Mouse (Mus musculus) cerebellum, postnatal 4 days (tissue): ENCODE measurements at regions not wholly inside any gene's neighbourhood (a gene's known extent, or its start where the extent isn't known, plus 50 kb on each side); places are given as distances from the start of the nearest gene placed in this dataset.
"Not testable (repeated sequence)": the region's sequence is repeated elsewhere in the genome, so short reads cannot be mapped to it uniquely, and the experiment has no call there.

Source experiments
- DNase-seq, 2 experiments: peaks; one replicate each; pipeline ENCODE4 v3.0.0; 2022; ENCODE audit warnings: low spot score in 2 of 2, mixed read lengths in 1 of 2

DNA sequence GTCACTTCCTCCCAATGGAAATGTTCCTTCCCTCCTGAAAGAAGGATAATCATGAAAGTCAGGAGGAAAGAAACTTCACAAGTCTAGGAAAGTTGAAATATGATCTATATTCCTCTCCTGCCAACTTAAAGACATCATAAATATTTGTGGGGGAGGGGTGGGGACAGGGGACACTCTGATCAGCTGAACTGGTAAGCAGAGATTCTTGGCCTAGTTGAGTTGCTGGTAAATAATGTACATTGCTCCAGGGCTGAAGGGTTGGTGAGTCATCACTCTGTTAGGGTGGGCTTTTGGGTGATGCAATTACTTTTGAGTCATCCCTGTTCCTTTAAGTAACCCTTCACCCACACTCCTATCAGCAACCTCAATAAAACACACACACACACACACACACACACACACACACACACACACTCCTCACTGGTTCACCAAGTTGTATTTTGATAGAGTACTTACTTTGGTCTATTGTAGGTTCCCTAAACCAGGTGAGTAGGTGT is 56.0 kb downstream of the Ccdc71l start:
- DNase-seq = no peak

DNA sequence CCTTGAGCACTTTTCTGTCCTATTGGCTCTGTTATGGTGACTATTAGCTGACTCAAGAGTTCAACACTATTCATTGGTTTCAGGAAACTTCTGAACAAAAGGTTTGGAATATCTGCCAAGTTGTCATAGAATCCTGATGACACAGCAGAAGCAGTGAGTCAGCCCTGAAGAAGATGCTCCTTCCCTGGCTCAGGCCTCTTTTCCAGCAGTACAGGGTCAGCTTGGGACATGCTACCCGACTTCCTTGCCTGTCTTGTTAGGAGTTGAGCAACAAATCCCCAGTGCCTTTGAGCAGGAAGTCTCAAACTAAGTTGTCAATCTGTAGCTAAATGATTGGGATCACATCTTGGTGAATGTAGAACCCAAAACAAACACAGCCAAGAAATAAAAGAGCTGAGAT is 56.6 kb downstream of the Ccdc71l start:
- DNase-seq = no peak

GRCm38 (mm10) chr12:32438209-32438608 is 59.7 kb downstream of the Ccdc71l start:
- no peak for DNase-seq

GRCm38 (mm10) chr12:32444770-32445169 is 66.3 kb downstream of the Ccdc71l start:
- DNase-seq = no peak

DNA sequence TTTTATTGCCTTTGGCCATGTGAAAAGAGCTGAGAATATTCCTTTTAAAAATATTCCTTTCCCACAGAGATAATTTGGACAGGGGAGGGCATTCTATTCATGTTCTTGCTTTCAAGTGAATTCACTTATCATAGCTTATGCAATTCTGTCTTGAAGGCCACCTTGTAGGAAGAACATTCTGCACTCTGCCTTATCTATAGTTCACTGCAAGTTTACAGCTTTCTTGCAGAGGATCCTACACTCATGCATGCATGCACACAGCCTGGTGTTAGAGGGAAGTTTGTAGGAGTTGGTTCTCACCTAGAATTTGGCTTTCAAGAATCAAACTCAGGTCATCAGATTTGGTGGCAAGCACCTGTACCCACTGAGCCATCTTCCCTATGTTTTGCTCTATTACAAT is 67.4 kb downstream of the Ccdc71l start:
- DNase-seq = no peak

DNA sequence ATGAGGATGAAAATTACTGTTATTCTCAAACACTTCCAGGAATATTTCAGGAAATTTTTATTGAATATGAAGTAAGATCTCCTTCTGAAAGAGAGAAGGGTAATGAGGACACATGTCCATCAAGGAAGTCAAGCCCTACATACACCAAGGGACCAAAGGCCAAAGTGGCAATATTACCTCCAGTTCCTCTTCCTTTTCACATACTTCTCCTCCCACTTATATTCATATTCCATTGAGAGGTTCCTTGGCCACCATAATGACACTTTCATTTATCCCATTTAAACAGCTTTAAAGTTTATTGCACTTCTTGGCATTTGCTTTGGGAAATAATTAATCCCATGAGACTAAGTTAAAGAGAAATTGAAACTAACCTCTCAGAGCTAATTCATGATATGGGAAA is 70.9 kb downstream of the Ccdc71l start:
- DNase-seq = no peak

DNA sequence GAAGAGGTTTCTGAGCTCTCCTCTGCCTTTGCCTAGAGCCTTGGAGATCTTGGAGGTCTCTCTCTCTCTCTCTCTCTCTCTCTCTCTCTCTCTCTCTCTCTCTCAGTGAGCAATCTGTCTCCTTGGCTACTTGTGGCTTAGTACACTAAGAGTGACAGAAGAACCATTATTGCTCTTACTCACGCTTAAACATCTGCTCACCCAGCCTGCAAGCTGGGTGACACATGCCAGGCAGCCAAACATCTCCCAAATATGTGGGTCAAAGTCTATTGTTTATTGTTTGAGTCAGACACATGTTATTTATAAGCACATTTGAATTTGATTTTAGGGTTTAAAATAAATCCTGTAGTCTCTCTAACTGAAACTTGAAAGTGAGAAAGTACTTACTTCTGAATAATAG is 72.7 kb downstream of the Ccdc71l start:
- no peak for DNase-seq

DNA sequence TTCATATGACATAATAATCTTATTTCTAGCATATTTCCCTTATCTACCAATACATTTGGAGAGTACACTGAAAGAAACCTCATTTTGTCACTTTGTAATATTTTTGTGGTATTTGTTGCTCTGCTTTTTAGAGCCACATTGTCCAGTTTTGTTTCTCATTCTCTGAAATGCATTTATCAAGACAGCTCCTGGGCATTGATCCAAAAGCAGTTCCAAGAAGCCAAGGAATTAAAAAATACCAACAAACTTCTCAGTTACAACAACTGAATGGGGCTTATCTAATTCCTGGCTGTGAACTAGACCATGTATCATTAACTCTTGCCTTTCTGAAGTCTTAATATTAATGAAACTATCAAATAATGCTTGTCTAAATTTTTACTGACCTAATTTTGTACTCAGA is 76.3 kb downstream of the Ccdc71l start:
- DNase-seq = no peak

- not testable (repeated sequence) for DNase-seq
These were observed 76.7 kb downstream of the Ccdc71l start for GRCm38 (mm10) chr12:32455231-32455630.

DNA sequence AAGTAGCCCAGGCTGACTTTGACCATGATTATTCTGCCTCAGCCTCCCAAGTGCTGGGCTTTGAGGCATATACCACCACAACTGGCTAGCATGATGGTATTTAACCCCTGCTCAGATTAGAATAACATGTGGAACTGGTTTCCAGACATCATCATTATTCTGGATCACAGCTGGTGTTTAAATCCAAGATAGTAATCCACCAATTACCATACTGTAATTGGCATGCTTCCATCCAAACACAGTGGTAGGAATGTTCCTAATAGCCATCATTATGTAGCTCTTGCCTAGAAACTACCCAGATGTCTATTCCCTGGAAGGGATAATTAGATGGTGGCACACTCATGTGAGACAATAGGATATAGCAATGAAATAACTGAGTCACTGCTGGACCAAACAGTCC is 77.4 kb downstream of the Ccdc71l start:
- DNase-seq = no peak

- DNase-seq = no peak
These were observed 78.3 kb downstream of the Ccdc71l start for GRCm38 (mm10) chr12:32456796-32457195.

DNA sequence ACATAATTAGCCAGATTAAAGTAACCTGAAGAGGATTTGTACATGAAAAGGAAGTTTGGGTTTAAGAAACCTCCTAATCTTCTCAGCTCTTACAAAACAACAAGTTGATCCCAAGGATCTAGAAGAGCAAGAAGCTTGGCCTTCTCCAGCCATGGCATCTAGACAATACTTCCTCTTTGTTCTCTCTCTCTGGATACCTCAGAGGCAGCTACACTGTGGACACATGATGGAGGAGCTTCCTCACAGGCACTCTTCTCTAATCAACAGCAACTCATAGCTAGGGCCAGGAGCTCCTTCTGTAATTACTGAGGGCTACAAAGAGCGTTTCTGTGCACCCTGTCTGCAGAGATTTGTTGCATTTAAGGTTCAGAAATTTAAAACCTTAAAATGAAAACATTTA is 79.9 kb downstream of the Ccdc71l start:
- DNase-seq = no peak

GRCm38 (mm10) chr12:32460330-32460998 is 82.0 kb downstream of the Ccdc71l start:
- DNase-seq = no peak

- DNase-seq = peak in 1 of 2 experiments; percentile 4
These were observed 86.9 kb downstream of the Ccdc71l start for GRCm38 (mm10) chr12:32465371-32465770.

DNA sequence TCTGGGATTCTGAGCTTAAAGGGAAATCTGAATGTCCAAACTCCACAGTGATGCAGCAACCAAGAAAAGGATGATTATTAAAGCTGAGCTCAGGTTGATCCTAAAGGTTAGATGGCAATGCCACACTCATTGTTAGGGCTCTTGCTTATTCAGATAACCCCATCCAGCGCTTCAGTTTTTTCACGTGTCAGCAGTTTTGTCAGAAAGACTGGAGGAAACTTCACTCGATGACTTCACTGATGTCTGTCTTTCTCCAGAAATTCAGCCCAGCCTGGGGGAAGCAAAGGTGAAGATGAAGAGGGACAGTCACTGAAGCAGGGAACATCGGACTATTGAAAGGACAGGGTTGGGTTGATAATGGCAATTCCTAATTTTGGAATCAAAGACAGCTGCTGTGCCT is 91.4 kb downstream of the Ccdc71l start:
- DNase-seq = no peak

DNA sequence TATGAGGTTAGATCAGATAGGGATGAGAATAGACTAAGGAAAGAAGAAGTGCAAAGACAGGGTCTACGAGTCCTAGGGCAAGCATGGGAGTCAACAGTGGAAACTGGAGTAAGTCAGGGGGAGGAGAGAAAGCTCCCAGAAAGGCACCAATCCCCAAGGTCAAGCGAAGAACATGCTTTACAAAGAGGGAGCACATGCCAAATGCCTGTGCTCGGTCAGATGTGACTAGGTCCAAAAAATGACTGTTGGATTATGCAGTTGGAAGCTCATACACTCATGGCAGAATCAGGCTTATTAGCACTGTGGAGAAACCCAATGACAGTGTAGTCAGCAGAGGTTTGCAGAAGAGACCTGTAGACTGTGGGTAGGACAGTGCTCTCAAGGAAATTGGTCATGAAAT is 100.9 kb downstream of the Ccdc71l start:
- no peak for DNase-seq

GRCm38 (mm10) chr12:32480268-32480667 is 101.8 kb downstream of the Ccdc71l start:
- DNase-seq = no peak

DNA sequence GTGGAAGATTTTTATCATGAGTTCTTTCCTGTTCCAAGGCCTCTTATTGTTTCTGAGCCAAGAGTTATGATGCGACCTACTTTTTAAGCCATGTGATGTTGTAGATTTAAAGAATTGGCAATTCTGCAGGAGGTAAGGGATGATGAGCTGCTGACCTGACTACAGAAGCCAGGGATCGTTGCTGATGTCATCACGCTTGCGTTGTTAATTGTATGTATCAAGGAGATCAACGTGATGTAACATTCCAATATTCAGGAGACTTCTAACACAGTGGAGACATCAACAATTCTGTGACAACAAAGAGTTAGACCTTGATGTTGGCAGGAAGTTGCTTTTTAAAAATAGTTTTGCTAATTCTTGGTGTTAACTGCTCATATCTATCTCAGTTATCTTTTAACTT is 102.5 kb downstream of the Ccdc71l start:
- DNase-seq = no peak

GRCm38 (mm10) chr12:32482343-32482742 is 103.8 kb downstream of the Ccdc71l start:
- DNase-seq = no peak

DNA sequence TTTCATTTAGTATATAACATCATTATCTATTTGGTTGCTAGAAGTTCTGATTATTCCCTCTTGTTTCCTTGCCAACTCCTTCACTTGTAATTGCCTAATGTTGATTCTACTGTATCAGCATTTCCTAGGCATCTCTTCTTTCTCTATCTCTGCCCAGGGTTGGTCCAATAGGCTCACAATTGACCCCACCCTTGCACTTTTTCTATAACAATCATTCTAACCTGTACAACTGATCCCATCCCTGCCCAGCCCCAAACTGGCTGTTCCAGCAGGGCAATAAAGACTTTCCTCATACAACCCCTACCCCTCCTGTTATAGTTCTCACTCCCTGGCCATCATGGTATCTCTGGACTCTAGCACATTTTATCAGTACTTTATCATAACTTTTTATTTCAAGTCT is 104.3 kb downstream of the Ccdc71l start:
- DNase-seq = no peak

- no peak for DNase-seq
These were observed 107.7 kb downstream of the Ccdc71l start for GRCm38 (mm10) chr12:32486246-32486645.

- no peak for DNase-seq
These were observed 108.2 kb downstream of the Ccdc71l start for GRCm38 (mm10) chr12:32486729-32487128.

GRCm38 (mm10) chr12:32487883-32488577 is 109.5 kb downstream of the Ccdc71l start:
- no peak for DNase-seq

DNA sequence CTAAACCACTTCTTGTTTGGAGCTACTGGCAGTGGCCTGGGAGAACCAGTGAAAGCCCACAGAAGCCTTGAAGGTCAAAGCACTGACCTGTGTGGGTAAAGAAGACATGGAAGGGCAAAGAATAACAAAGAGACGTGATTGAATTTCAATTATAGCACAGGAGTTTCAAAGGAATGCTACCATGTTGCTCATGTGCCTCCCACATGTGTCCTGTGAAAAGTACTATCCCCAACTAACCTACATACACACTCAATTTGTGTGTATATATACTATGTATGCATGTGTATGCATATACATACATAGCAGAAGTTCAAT is 110.0 kb downstream of the Ccdc71l start:
- DNase-seq = no peak
